Mouse (Mus musculus) C2C12 (cell line): ENCODE data around the gene Krtap5-2.

Experiments
- CEBPB ChIP-seq: IDR thresholded peaks from one replicate; pipeline ENCODE4 v1.6.1; 2011; ENCODE audit warnings: low read depth, mild to moderate bottlenecking, control low read depth, moderate library complexity
- CTCF ChIP-seq: IDR thresholded peaks from one replicate; pipeline ENCODE4 v1.5.1; 2011; ENCODE audit not compliant: control insufficient read depth, insufficient read depth, insufficient read length
- FOSL1 ChIP-seq: IDR thresholded peaks from one replicate; pipeline ENCODE4 v1.8.0; 2011; ENCODE audit warnings: mild to moderate bottlenecking, low read length; ENCODE audit not compliant: poor library complexity, insufficient read depth, severe bottlenecking
- MAX ChIP-seq: IDR thresholded peaks from one replicate; pipeline ENCODE4 v1.6.1; 2011; ENCODE audit warnings: mild to moderate bottlenecking, control low read depth
- MYOD1 ChIP-seq: IDR thresholded peaks from one replicate; pipeline ENCODE4 v1.6.1; 2011; ENCODE audit warnings: low read depth; ENCODE audit not compliant: control insufficient read depth, insufficient read length
- MYOG ChIP-seq: IDR thresholded peaks from one replicate; pipeline ENCODE4 v1.6.1; 2011; ENCODE audit not compliant: control insufficient read depth, insufficient read length; ENCODE audit errors: extremely low read depth
- USF1 ChIP-seq: IDR thresholded peaks from one replicate; pipeline ENCODE4 v1.6.1; 2011; ENCODE audit warnings: low read depth, mild to moderate bottlenecking, control low read depth, moderate library complexity

GRCm38 (mm10) chr7:142128843-142129242 is 47.0 kb downstream of the Krtap5-2 start:
- TF ChIP-seq USF1 (no peak), CTCF (no peak), MYOD1 (no peak), MYOG (no peak), MAX (no peak), CEBPB (no peak), FOSL1 (no peak)
